Mouse (Mus musculus): ENCODE measurements at regions not wholly inside any gene's neighbourhood (a gene's known extent, or its start where the extent isn't known, plus 50 kb on each side); places are given as distances from the start of the nearest gene placed in this dataset.

- TF ChIP-seq E2F4 (IDR thresholded peaks at IDR 0.05; ENCODE audit: insufficient read depth), result no peak
- no peak for TF ChIP-seq MAX (IDR thresholded peaks at IDR 0.05; ENCODE audit: low read depth)
- TF ChIP-seq TCF12 (IDR thresholded peaks at IDR 0.05; ENCODE audit: insufficient read depth, poor library complexity, severe bottlenecking), result no peak
- TF ChIP-seq USF1 (IDR thresholded peaks at IDR 0.05; ENCODE audit: low read depth), result no peak
- TF ChIP-seq POLR2A (IDR thresholded peaks at IDR 0.05; ENCODE audit: insufficient read length, low read depth), result no peak
- TF ChIP-seq CEBPB (IDR thresholded peaks at IDR 0.05; ENCODE audit: insufficient read depth, poor library complexity, severe bottlenecking), result no peak
- TF ChIP-seq POLR2AphosphoS2 (IDR thresholded peaks at IDR 0.05; ENCODE audit: insufficient read length, low read depth), result no peak
- no peak for TF ChIP-seq MYOD1 (IDR thresholded peaks at IDR 0.05; ENCODE audit: control insufficient read depth in 1 of 3, insufficient read length in 2 of 3, low read depth in 2 of 3)
- TF ChIP-seq REST (IDR thresholded peaks at IDR 0.05; ENCODE audit: insufficient read depth, insufficient read length), result no peak
- no peak for TF ChIP-seq TCF3 (IDR thresholded peaks at IDR 0.05; ENCODE audit: insufficient read length, low read depth)
Measured at GRCm38 (mm10) chr7:90070267-90070666, 59.7 kb upstream of the Picalm start.
